Mouse (Mus musculus): ENCODE results near the gene Trmt1.

Gene Trmt1

GRCm38 (mm10) chr8:84686191-84687002, at the start of gene Trmt1:
TSS of gene Trmt1 (plus strand) at chr8:84686307.
- peak; percentile 55 for DNase-seq

- peak; percentile 67 for DNase-seq
Measured at GRCm38 (mm10) chr8:84637946-84638554, 48.1 kb upstream of the Trmt1 start.

- no peak for DNase-seq
Measured at GRCm38 (mm10) chr8:84638555-84639161, 47.4 kb upstream of the Trmt1 start.

GRCm38 (mm10) chr8:84639162-84640009, 46.7 kb upstream of the Trmt1 start:
- peak; percentile 93 for DNase-seq

GRCm38 (mm10) chr8:84640010-84640588, 46.0 kb upstream of the Trmt1 start:
- peak; percentile 49 for DNase-seq

GRCm38 (mm10) chr8:84640617-84641294, 45.4 kb upstream of the Trmt1 start:
- peak; percentile 52 for DNase-seq

- no peak for DNase-seq
Measured at GRCm38 (mm10) chr8:84641578-84642361, 44.3 kb upstream of the Trmt1 start.

GRCm38 (mm10) chr8:84643019-84643418, 43.1 kb upstream of the Trmt1 start:
- DNase-seq, result no peak

- DNase-seq, result no peak
Measured at GRCm38 (mm10) chr8:84646800-84647199, 39.3 kb upstream of the Trmt1 start.

GRCm38 (mm10) chr8:84647461-84647901, 38.6 kb upstream of the Trmt1 start:
- no peak for DNase-seq

- no peak for DNase-seq
Measured at GRCm38 (mm10) chr8:84650213-84650612, 35.9 kb upstream of the Trmt1 start.

- DNase-seq, result no peak
Measured at GRCm38 (mm10) chr8:84653092-84653631, 32.9 kb upstream of the Trmt1 start.

- DNase-seq, result no peak
Measured at GRCm38 (mm10) chr8:84654597-84654996, 31.5 kb upstream of the Trmt1 start.

- DNase-seq, result no peak
Measured at GRCm38 (mm10) chr8:84655336-84656190, 30.5 kb upstream of the Trmt1 start.

GRCm38 (mm10) chr8:84656191-84656525, 29.9 kb upstream of the Trmt1 start:
- DNase-seq, result no peak

GRCm38 (mm10) chr8:84656641-84657126, 29.4 kb upstream of the Trmt1 start:
- DNase-seq, result no peak

- no peak for DNase-seq
Measured at GRCm38 (mm10) chr8:84657203-84657602, 28.9 kb upstream of the Trmt1 start.

- no peak for DNase-seq
Measured at GRCm38 (mm10) chr8:84657680-84658079, 28.4 kb upstream of the Trmt1 start.

GRCm38 (mm10) chr8:84658951-84659350, 27.2 kb upstream of the Trmt1 start:
- DNase-seq, result no peak
